Mouse (Mus musculus) megakaryocyte, adult 5-6 weeks (primary cell): Measurements from ENCODE around the gene Gnai3. TPM values are rescaled to one million over a fixed set of nuclear protein-coding genes. Genes with fewer than 3 reads are reported as not detected.

Experiments
- ATAC-seq: 2 replicates; pipeline ENCODE4 v1.8.0; 2016; ENCODE audit warnings: mild to moderate bottlenecking, inconsistent platforms; ENCODE audit not compliant: poor library complexity, severe bottlenecking
- total RNA-seq, 2 experiments: library from RNA; stranded (forward) in 1 of 2; stranded (reverse) in 1 of 2; fragments of 153-499, 151-499 nt in 1 of 2; fragments of 221-1000, 200-1000 nt in 1 of 2; gene quantifications; 2 replicates each; pipeline versions ENCODE4 v1.2.3 to v1.2.4; 2015 to 2017

The Gnai3 gene
- total RNA-seq, 2 experiments from 2014 or later: 146 to 160 TPM

DNA sequence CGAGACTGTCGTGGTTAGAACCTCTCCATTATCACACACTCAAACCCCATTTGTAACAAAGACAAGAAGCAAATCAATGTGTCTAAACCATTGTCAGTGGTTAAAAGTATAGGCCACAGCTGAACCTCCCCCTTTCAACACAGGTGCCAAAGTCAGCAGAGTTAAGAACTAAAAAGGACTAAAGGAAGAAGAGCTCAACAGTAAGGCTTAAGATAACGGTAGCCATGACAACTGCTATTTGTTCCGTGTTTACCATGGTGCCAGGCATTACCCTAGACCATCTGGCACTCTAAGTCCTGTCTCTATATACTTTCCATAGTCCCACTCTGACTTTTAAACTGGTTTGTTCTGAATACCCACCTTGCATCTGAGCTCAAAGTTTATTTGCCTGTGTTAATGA, 33.3 kb downstream of the Gnai3 start:
- ATAC-seq: no peak

DNA sequence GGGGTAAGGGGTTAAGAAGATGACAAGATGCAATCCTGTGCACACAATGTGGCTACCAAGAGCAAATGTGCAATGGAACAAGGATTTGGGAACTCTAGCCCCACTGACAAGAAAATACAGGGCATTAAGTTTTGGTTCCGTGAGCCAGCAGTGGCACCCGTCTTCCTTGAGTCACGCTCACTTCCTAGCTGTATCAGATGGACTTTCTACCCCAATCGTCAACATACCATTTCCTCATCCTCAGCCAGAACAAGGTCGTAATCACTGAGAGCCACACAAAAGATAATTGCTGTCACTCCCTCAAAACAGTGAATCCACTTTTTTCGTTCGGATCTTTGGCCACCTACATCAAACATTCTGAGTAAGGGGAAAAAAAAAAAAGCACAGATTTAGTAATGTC, 33.7 kb downstream of the Gnai3 start:
- no peak for ATAC-seq

- no peak for ATAC-seq
These were observed 34.6 kb downstream of the Gnai3 start for GRCm38 (mm10) chr3:108111320-108111719.

DNA sequence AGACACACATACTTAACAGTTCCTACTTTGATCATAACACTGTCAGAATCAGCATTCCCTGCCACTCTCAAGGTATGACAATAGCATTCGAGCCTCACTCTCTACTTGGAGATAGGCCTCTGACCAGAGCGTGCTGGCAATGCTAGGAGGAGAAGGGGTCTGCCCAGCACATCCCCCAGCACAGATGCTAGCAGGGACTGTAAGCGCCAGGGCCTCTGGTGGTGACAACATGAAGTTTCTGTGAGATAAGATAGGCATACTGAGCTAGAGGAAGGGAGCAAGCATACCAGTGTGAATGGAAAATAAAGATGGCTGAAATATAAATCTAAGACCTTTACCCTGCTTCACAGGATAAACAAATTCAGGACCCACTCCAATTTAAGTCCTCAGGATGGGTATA, 40.7 kb downstream of the Gnai3 start:
- no peak for ATAC-seq

- no peak for ATAC-seq
These were observed 43.9 kb downstream of the Gnai3 start for GRCm38 (mm10) chr3:108102075-108102474.

GRCm38 (mm10) chr3:108101594-108101993, 44.4 kb downstream of the Gnai3 start:
- ATAC-seq: no peak

DNA sequence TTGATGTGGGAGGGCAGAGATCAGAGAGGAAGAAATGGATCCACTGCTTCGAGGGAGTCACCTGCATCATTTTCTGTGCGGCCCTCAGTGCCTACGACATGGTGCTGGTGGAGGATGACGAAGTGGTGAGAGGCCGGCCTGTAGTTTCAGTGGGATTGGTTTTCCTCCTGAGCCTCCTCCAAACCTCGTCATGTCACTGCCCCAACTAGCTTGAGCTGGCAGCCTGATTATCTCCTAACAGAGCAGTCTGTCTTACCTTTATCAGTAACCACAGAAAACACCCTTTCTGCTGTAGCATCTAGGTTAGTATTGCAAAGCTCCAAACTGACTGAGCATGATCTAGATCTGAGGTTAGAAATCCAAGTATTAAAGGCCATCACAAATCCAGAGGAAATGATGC, 47.6 kb downstream of the Gnai3 start:
- ATAC-seq: no peak

GRCm38 (mm10) chr3:108097656-108098055, 48.3 kb downstream of the Gnai3 start:
- ATAC-seq: no peak

DNA sequence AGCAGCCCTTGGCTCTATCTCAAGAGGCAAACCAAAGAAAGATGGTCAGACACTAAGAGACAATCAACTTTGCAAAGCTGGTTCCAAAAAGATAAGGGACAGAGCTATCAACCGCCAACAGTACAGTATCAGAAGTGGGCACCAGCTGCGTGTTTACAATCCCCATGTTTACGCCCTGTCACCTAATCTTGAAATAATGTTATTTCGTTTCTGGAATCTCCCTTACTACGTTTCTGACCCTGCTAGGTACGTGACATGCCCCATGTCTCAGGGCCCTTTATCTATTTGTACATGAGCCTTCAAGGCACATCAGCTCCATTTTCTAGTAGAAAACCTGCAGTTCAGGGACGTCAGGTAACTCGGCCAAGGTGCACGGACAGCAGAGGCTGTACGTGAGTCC, 49.2 kb downstream of the Gnai3 start:
- ATAC-seq: 0 out of 2 replicates have a peak, but pooled peaks have one; percentile 5

DNA sequence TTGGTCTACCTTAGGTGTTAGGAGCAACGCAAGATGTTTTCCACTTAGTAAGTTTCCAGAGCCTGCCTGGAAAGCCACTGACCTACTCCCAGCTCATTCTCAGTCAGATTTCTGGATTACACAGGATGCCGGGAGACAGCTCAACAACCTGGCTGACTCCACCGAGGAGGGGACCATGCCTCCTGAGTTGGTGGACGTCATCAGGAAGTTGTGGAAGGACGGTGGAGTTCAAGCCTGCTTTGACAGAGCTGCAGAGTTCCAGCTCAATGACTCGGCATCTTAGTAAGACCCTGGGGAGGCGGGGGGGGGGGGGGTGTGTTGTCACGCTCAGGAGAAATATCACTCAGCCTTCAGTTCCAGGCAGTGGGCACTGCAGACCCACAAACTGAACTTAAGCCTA, 49.7 kb downstream of the Gnai3 start:
- ATAC-seq: peak; percentile 46

DNA sequence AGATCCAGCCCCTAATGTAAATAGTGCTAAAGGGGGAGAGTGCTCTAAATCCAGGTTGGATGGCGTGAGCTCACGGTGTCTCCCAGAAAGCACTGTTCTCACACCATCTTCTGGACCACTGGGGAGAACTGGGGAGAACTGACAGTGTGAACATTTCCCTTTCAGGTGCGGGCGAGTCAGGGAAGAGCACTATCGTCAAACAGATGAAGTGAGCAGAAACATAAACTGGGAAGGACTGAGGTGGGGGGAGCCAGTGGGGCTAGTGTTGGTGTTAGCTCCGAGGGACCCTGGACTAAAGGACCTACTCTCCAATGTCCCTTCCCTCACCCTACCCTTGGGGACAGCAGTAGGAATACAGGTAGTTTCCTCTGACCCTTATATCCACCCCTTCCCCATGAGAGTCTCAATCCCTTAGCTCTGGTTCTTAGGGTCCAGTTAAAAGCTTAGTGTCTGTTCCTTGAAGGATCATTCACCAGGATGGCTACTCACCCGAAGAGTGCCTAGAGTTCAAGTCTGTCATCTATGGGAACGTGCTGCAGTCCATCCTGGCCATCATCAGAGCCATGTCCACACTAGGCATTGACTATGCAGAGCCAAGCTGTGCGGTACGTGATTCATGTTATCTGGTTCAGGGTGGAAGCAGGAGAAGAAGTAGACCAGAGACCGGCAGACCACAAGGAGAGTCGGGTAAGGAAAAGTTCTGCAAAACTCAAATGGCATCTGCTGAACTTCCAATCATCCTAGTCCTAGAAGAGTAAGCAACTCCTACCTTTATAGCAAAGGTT, 50.8 kb downstream of the Gnai3 start:
- no peak for ATAC-seq

GRCm38 (mm10) chr3:108094146-108094545, 51.8 kb downstream of the Gnai3 start:
- no peak for ATAC-seq

- peak; percentile 69 for ATAC-seq
These were observed 52.6 kb downstream of the Gnai3 start for GRCm38 (mm10) chr3:108093306-108093705.

DNA sequence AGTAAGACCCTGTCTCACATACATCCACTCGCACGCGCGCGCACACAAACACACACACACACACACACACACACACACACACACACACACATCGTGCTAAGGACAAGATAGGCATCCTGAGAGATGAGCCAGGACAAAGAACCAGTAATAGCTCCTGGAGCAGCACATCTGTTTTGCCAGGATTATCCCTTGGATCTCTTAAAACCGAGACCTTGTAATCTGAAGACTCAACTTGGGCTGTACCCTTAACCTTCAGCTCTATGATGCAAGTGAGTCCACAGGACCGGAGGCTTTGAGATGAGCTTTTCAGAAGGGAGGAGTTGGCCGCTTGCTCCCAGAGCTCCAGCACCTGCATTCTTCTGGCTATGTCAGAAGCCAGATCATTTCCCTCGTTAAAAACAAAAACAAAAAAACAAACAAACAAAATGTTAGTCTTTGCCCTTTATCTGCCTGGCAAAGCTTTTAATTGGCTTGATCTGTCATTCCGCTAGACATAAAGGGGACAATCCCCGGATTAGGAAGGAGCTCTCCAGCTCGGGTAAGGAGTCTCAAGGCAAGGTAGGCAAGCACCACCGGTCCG, 53.3 kb downstream of the Gnai3 start, which contains the start of gene Gnat2:
Gnat2 (plus strand) TSS at position 254 of the 580 bp plus-strand sequence.
- ATAC-seq: no peak

DNA sequence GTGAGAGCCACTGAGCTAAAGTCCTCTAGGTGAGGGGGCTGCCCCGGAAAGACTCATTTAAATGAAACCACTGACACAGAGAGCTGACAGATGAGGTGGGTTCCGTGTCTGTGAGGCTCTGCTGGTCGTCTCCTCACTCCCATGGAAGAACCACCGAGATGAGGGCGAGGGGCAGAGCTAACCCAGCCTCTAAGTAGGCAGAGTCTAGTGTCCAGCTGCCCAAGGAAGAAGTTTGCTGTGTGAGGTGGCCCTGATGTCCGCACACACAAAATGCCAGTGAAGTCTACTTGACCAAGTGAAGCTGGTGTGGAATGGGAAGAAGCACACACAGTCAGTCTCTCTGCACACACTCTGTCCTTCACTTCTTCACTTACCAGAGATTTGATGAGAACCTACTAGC, 53.9 kb downstream of the Gnai3 start:
- ATAC-seq: no peak

DNA sequence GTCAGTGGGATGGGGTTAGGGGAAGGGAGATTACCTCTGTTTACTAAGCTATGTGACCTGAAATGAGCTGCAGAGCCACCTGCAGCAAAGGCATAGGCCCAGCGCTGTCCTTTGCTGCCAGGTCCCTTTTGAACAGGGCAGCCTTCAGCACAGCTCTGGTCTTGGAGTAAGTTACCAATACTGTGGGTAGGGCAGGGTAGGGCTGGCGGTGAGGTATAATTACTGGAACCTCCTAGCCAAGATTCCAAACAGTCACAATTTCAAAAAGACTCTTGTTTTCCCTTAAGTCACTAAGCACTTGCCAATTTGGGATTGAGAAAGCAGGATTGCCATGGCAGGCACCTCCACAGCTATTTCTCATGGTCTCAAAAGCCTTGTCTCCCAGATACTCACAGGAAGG, 55.4 kb downstream of the Gnai3 start:
- no peak for ATAC-seq

GRCm38 (mm10) chr3:108089916-108090315, 56.0 kb downstream of the Gnai3 start:
- no peak for ATAC-seq

DNA sequence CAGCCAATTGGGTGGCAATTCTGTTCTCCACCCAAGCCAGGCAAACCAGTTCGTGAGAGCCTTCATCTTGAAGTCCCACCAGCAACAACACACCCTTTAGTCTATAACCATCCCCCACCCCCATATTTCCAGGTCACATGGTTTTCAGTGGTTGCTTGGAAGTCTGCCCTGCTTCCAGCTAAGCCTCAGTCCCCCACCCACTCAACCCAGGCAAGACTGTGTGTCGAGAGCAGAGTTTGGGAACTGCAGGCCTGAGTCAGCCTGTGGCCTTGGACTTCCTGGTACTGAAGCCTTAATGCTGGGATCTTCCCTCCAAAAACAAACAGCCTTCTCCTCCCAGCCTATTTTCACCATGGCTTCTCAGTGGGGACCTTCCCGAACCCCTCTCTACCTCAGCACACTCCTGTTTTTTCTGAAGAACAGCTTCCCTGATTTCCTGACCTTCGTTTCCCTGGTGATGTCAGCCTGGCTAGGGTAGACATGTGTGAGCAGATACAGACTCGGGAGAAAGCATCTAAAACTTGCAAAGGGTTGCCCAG, 57.0 kb downstream of the Gnai3 start:
- ATAC-seq: no peak

- no peak for ATAC-seq
These were observed 58.6 kb downstream of the Gnai3 start for GRCm38 (mm10) chr3:108087329-108087728.

DNA sequence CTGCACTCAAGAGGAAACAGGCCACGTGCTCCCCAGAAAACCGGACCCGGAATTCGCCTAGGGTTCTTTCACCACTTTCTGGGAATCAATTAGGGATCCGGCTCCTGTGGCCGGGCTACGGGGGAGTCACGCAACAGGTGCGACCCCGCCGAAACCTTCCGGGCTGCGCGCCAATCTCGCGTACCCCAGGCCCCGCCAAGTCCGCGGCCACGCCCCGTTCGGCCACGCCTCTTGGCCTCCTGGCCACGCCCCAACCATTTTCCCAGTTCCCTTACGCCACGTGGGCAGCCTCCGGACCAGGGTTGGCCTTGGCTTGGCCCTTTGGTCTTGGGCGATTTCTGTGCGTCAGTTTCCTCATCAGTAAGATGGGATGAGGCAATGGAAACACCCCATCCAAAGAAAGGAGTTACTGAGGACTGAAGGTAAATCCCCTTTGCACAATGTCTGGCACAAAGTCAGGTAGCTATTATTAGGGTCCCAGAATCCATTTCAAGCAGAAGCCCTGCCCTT, 59.4 kb downstream of the Gnai3 start, which contains the start of gene Ampd2:
Ampd2 (minus strand) TSS at position 182 of the 510 bp plus-strand sequence.
- ATAC-seq: peak; percentile 56

DNA sequence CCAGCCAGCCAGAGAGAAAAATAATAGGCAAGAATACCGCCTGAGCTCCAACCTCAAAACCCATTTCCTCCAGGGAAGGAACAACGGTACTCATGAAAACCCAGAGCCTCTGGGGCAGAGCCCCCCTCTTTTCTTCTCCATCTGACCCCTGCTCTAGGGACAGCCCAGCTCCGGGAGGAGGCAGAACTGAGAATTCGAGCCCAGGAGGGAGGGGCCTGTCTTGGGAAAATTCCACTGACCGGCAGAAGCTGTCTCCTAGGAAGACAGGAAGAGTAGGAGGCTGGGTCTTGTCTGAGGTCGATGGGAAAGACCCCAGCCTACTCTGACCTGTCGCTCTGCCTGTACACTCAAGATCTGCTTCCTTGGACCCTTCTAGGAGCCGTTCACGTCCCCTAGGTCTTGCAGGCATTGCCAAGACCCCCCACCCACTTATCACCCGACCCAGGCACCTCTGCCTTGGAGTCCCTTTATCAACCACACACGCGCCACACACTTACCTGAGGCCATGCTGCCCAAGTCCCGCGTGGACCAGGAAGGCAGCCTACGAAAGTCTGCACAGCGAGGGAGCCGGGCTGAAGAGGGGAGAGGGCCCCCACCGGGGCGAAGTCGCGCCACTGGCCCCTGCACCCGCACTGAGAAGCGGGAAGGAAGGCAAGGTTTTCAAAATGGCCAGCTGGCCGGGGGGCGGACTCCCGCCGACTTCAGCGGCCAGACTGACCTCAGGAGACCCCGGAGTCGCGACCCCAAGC, 60.1 kb downstream of the Gnai3 start:
- peak; percentile 17 for ATAC-seq
